Mouse (Mus musculus) mouse embryonic stem cell (cell line): ENCODE results near the gene Stn1.

Experiments used
- in situ Hi-C, 2 experiments: fragments of 300-500 bp; cut with MboI; formaldehyde crosslinking; loops; 1 replicate in 1 of 2; 3 replicates in 1 of 2; pipeline ENCODE4 v1.14.3; 2019 to 2020; ENCODE audit warnings: low sequenced_read_pairs in 2 of 2, low pct_unique_long_range_greater_than_20kb in 1 of 2, mixed read lengths in 1 of 2; ENCODE audit not compliant: unreplicated experiment in 1 of 2

Stn1 gene

DNA sequence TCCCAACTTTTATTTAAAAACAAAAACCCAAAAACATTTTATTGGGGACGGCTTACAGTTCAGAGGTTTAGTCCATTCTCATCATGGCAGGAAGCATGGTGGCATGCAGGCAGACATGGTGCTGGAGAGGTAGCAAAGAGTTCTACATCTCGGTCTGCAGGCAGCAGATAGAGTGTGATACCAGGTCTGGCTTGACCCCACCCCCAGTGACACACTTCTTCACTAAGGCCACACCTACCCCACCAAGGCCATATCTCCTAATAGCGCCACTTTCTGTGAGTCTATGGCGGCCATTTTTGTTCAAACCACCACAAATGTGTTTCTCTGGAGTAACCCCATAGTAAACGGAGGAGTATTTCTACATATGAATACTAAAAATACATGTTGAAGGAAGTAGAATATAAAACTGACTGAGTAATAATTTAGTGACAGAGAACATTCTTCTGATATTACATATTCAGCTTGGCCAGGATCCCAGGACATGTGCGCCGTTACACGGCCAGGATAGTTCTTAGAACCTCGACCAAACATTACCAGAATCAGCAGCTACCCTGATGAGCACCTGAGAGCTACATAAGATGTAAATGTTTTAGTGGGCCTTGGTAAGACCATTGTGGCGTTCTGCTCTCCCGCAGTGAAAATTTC is 11.2 kb upstream of the Stn1 start:
- in situ Hi-C loops, result no loop called here

DNA sequence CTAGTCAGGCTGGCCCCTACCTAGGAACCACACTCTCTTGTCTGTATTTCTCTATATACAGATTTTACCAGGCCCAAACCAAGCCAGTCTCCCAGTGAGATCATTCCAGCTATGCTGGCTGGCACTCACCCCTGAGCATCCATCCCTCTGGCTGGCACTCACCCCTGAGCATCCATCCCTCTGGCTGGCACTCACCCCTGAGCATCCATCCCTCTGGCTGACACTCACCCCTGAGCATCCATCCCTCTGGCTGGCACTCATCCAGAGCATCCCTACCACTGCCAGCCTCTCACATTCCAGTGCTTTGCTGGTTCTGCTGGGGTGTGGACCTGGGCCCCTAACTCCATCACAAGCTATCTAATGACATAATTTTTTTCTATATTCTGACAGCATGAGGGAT is 8.2 kb upstream of the Stn1 start:
- in situ Hi-C loops, result no loop called here

DNA sequence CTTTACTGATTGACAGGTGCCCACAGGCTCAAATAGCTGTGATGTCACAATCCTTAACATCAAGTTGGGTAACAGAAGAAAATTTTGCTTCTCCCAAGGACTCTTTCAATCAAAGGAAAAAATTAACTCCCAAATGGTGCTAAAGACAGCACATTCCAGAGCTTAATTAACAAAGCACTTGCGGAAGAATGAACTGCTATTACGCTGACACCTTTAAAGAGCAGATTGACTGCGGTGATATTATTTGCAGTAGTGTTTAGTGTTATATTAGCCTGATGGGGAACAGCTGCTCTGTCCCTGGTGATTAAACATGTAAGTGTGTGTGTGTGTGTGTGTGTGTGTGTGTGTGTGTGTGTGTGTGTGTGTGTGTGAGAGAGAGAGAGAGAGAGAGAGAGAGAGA is 7.7 kb upstream of the Stn1 start:
- in situ Hi-C loops, result no loop called here

DNA sequence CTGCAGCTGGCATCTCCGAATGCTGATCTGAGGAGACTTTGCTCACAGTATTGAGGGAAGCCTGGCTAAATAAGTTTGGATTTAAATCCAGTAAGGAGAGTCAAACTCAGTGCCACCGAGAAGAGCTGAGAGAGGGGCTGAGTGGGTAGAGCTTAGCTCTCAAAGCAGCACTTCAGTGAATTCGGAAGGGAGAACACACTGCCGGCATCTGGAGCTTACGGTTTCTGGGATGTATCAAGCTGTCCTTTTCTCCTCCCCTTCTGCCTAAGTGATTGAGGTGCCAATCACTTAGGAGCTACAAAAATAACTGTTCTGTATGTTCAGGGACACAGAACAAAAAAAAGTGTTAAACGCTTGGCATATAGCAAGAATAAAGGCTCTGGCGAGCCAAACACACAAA is 5.1 kb upstream of the Stn1 start:
- in situ Hi-C loops, result no loop called here

DNA sequence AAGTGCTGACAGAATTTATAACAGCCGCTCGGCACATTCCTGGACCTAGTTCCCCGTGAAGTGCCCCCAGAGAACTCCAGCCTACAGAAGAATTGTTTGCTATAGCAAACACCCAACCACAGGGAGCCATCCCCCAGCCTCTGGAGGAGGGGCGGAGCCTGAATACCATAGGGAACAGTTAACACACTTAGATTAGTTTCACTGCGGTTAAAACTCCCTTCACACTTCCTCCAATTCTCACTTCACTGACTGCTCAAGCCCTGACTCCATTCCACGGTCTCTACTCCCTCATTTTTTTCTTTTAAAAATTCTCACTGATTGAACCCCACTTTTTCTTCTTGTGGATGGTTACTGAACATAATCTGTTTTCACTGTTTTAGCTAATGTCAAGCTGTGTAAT is 1.5 kb upstream of the Stn1 start:
- in situ Hi-C loops, result no loop called here

DNA sequence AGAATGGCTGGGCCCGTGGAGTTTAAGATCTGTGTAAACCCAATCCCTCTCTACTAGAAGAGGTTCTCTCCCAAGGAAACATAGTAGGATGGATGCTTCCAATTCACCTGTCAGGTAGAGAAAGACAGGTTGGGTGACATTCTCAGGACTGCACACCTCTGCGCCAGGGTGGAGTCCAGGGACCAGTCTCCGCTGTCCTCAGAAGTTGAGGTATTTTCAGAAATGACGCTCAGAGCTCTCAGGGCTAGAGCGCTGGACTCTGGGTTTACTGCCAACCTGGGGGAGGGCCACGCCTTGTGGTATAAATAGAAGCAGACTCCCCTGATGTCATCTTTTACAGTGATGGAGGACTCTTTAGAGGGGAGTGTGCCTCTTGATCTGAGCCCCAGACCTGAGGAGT is 572 bp upstream of the Stn1 start:
- in situ Hi-C loops, result no loop called here

DNA sequence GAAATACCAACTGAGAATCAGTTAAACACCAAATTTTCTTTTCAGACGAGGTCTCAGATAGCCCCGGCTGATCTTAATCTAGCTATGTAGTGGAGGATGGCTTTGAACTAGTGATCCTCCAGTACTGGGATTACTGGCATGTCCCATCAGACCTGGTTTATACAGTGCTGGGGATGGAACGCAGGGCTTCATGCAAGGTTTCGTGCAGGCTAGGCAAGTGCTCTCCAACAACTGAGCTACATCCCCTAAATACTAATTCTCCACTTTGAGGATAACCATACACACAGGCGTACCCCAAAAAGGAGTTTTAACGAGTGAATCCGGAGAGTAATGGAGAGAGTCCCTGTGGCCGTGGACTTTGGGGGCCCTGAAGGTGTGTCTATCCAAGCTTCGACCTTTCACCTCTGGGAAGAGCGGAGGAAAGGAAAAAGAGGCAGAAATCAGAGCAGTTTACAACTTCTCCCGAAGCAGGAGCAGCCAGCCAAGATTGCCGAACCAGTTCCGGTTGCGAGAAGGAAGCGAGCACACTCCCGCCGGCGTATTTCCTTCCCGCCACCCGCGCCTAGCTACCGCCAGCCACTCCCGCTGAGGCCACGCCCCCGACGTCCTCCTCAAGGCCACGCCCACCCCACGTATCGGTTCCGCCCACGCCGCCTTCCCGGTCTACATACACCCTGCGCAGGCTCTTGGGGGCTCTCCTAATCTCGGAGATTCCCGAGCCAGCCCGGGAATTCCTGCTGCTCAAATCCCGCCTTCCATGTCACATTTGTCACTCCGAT is 597 bp downstream of the Stn1 start:
- in situ Hi-C loops, result no loop called here

DNA sequence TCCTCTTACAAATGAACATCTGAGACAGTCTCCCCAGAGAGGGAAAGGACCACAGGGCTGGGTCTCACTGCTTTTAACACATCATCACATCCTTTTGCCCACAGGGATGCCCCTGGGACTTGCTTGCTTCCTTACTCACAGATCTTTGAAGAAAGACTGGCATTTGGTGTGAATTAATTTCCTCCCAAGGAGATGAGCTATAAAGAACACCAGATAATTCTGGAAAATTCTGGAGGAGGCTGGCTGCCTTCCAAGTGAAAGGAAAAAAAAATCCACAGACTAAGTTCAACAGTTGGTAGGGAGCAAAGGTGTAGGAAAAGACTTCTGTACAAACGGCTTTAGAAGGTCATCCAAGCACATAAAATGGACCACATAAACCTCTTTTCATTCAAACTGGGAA is 3.2 kb downstream of the Stn1 start:
- in situ Hi-C loops, result no loop called here

DNA sequence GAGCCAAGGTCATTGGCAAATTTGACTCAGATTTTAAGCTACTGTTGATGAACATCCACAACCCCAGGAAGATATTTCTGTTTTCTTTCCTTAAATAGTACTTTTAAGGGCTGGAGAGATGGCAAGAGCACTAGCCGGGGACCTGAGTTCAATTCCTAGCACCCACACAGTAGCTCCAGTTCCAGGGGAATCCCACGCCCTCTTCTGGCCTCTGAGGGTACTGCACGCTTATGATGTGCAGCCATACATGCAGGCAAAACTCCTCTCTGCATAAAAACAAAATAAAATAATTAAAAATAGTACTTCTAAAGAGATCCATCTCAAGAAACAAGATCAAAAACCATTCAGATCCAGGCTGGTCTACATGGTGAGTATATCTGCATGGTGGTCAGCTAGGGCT is 4.9 kb downstream of the Stn1 start:
- in situ Hi-C loops, result no loop called here

DNA sequence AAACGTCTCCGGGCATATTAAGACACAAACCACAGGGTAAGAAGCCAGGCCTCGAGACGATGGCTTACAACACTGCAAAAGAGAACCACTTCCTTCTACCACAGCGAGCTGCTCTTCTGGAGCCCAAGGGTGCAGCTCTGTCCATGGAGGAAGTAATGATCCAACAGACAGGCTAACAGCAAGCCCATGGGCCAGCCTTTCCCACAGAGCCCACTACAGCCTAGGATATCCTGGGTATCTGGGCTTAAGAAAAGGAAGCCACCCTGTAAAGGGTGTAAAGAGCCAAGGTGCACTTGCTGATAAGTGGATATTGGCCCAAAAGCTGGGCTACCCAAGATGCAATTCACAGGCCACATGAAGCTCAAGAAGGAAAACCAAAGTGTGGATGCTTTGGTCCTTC is 6.0 kb downstream of the Stn1 start:
- in situ Hi-C loops, result no loop called here

DNA sequence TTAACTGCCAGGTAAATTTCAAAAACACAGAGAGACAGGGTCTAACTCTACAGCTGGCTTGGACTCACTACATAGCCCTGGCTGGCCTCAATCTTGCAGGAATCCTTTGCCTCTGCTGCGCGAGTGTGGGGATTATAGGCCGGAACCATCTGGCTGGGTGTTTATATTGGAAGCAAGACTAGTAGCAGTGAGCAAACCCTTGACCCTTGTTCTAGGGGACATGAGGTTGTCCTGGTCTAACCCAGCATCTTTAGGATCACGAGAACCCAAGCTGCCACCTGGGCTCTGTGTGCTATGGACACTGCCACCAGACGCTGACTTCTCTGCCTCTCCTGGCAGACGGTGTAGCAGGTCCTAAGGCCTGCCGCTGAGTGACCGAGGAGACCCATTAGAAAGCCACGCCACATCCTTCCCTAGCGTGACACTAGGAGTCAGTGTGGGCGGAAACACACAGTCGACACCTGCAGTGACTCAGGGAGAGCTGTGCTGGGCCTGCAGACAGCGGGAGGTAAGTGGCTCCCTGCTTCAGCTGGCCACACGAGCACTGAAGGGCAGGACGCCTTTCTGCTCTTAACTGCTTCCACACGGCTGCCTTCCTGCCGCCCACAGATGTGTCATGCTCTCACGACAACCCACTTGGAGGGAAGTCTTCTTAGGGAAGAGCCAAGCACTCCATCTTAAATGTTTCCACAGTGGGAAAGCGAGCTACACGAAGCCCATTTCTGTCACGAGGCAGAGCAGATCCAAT is 10.9 kb downstream of the Stn1 start:
- in situ Hi-C loops, result no loop called here

DNA sequence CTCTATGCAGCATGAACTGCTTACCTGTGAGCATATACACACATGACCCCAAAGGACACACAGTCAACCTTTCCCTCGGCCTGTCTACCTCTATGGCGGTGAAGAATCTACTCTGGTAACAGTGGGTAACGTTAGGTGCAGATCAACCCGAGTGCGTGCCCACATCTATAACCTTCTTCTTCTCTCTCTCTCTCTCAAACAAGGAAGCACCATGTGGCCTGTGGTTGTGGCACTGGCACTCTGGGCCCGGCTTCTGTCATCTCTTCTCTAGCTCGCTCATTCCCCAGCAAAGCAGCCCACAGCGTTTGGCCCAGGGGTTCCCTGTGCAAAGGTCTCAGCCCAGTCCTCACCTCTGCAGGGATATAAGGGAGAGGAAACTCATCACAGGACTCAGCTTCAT is 12.4 kb downstream of the Stn1 start:
- in situ Hi-C loops, result loop anchor here in 1 of 2 experiments (25.0 kb wide), 1 partner anchor 287 kb away; no protein-coding TSS in a partner anchor

DNA sequence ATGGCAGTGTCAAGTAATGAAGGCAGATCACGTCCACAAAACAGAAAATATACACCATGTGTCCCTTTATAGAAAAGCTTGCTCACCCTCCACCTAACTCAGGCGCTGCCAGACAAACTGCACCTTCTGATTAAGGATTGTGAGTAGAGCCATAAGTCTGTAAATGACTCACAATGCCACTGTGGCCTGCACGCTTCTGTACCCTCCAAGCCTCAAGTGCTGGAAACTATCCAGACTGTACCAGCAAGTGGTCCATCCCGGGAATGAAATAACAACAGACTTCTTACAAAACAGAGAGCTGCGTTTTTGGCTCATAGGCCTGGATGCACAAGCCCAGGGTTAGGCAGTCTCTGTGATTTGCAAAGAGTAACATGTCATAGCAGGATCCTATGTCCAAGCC is 15.9 kb downstream of the Stn1 start:
- in situ Hi-C loops, result loop anchor here in 1 of 2 experiments (25.0 kb wide), 1 partner anchor 291 kb away; no protein-coding TSS in a partner anchor

DNA sequence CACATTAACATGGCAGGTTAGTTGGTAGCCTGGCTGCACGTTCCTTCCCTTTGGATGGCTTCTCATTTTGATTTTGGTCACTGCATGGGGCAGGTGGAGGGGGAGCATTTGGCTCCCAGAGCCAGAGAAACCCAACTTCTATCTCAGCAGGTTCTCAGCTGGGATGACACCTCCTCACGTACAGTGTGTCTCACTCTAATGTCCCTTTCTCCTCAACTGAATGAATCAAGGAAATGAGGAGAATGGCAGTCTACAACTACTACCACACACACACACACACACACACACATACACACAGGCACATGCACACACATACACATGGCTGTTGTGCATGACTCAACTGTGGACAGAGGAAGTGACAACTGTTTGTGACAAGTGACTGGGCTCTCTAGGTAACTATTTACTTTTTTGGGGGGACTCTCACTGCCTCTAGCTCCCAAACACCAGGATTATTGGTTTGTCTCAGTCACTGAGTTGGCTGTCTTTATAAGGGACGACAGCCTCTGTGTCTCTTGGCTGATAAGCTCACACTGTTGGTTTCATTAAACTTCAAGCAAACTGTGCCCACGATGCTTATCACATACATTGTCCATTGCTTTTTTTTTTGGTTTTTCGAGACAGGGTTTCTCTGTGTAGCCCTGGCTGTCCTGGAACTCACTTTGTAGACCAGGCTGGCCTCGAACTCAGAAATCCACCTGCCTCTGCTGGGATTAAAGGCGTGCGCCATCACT is 18.0 kb downstream of the Stn1 start:
- in situ Hi-C loops, result loop anchor here in 1 of 2 experiments (25.0 kb wide), 1 partner anchor 293 kb away; no protein-coding TSS in a partner anchor

DNA sequence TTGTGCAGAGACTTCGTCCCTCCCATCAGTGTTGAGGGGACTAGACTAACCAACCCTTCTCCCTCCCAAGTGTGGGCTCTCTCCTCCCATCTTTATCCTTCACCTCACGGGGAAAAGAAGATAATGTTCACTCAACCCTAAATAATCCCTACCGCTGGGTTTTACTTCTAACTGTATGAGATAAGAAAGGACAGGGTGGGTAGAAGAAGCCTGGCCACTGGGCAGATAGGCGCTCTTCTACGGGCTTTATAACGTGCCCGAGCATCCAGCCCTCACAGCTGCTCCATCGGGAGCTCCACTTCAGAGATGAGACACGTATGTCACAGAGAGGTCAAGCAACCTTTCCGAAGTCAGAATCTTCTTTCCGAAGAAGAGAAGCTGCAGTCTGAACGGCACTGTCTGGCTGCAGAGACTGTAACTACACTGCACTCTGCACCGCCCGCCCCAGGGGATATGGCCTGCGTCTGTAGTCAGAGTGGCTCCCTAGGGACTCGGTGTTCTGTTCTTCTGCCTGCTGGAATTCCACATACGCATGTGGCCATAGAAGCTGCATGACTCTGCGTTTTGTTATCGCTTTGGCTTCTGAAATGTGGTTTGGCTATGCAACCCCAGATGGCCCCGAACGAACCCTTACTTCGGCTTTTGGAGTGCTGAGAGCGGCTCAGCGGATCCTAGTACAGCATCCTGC is 18.7 kb downstream of the Stn1 start:
- in situ Hi-C loops, result loop anchor here in 1 of 2 experiments (25.0 kb wide), 1 partner anchor 294 kb away; no protein-coding TSS in a partner anchor

DNA sequence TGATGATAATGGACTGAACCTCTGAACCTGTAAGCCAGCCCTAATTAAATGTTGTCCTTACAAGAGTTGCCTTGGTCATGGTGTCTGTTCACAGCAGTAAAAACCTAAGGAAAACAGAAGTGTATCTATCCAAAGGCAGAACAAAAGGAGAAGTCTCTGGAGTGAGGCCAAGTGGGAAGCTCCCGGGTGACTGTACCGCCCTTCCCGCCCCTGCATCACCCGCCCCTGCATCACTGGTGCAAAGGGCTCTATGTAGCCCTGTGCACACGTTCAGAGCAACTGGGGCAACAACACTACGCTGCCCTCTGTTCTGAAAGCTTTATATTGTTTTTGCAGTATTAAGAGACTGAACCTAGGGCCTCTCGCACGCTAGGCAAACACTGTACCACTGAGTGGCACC is 19.7 kb downstream of the Stn1 start:
- in situ Hi-C loops, result loop anchor here in 1 of 2 experiments (25.0 kb wide), 1 partner anchor 295 kb away; no protein-coding TSS in a partner anchor

DNA sequence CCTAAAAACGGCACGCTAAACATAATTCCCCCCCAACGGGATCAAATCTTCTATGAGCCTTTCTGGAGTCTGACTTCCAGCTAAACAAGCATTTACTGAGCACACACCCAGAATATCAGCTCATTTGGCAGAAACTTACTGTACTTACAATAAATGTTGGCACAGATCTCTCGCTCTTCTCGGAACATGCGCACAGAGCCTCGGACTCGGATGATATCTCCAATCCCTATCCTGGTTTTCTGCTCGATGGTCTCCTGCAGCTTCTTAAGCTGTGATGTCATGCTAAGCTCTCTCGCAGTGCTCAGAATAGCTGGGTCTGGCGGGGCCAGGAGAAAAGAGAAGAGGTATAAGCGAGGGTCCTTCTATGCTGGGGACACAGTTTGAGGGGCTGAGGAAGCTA is 20.4 kb downstream of the Stn1 start:
- in situ Hi-C loops, result loop anchor here in 1 of 2 experiments (25.0 kb wide), 1 partner anchor 295 kb away; no protein-coding TSS in a partner anchor

DNA sequence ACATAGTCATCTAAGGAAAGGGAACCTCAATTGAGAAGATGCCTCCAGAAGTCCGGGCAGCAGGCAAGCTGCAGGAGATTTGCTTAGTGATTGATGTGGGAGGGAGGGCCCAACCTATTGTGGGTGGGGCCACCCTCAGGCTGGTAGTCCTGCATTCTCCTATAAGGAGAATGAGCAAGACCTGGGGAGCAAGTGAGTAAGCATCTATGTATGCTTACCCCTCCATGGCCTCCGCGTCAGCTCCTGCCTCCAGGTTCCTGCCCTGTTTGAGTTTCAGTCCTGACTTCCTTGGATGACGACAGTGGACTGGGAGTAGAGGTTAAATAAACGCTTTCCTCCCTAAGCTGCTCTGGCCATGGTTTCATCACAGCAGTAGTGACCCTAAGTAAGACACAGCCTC is 22.2 kb downstream of the Stn1 start:
- in situ Hi-C loops, result loop anchor here in 1 of 2 experiments (25.0 kb wide), 1 partner anchor 297 kb away; no protein-coding TSS in a partner anchor
